Mouse (Mus musculus): ENCODE measurements around the gene Rsph3b. TPM values are rescaled to one million over a fixed set of nuclear protein-coding genes. Genes with fewer than 3 reads are reported as not detected.
"Not testable (repeated sequence)": the region's sequence is repeated elsewhere in the genome, so short reads cannot be mapped to it uniquely, and the experiment has no call there.

The Rsph3b gene
- polyA plus RNA-seq, 1 experiment: 19.4 TPM

DNA sequence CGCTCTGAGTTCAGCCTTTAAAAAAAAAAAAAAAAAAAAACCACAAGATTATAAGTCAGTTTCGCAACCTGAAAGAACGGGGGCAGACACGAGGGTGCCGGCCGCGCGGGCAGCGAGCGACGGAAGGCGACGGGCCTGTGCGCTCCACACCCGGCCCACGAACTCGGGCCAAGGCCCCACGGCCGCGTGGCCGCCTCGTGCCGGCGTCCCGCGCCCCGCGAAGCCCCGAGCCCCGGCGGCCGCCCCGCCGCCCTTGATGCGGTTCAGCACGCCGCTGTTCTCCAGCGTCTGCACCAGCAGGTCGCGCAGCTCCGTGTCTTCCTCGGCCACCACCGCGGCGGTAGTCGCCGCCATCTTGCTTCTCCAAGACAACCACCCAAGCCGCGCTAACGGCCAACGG, 12.3 kb upstream of the Rsph3b start, which contains the start of gene Tagap1:
Gene Tagap1, minus strand, starts transcription at position 381 of the 400 bp plus-strand sequence.
- H3K36me3 ChIP-seq (ENCODE audit: control insufficient read depth, insufficient read depth, low read length); H3K27me3 ChIP-seq (ENCODE audit: control insufficient read depth, insufficient read depth, low read length): not testable (repeated sequence)
- H3K4me1 ChIP-seq (replicated peaks; ENCODE audit: control insufficient read depth, insufficient read depth, low read length): peaks cover 11% of the 10 kb centered on the region
- H3K27ac ChIP-seq (ENCODE audit: control insufficient read depth, insufficient read depth, low read length): peak within 1 kb of the TSS; percentile 78
- 1% methylated on average over 41 of the region's 51 CpGs for WGBS
- H3K4me3 ChIP-seq (ENCODE audit: control insufficient read depth, insufficient read depth, low read length): peak within 1 kb of the TSS; percentile 53
- DNase-seq: peak; percentile 55

- not testable (repeated sequence) for H3K27me3 ChIP-seq (ENCODE audit: control insufficient read depth, insufficient read depth, low read length); DNase-seq; H3K4me1 ChIP-seq (replicated peaks; ENCODE audit: control insufficient read depth, insufficient read depth, low read length); H3K36me3 ChIP-seq (ENCODE audit: control insufficient read depth, insufficient read depth, low read length)
- WGBS: 0% methylated on average over 12 of the region's 12 CpGs
- peak overlapping the region; percentile 36; the same call in 1 of the 2 replicates for H3K4me3 ChIP-seq (ENCODE audit: control insufficient read depth, insufficient read depth, low read length)
- peak overlapping the region; percentile 18; the same call in 1 of the 2 replicates for H3K27ac ChIP-seq (ENCODE audit: control insufficient read depth, insufficient read depth, low read length)
These were observed 11.9 kb upstream of the Rsph3b start for GRCm38 (mm10) chr17:6960349-6960748.

DNA sequence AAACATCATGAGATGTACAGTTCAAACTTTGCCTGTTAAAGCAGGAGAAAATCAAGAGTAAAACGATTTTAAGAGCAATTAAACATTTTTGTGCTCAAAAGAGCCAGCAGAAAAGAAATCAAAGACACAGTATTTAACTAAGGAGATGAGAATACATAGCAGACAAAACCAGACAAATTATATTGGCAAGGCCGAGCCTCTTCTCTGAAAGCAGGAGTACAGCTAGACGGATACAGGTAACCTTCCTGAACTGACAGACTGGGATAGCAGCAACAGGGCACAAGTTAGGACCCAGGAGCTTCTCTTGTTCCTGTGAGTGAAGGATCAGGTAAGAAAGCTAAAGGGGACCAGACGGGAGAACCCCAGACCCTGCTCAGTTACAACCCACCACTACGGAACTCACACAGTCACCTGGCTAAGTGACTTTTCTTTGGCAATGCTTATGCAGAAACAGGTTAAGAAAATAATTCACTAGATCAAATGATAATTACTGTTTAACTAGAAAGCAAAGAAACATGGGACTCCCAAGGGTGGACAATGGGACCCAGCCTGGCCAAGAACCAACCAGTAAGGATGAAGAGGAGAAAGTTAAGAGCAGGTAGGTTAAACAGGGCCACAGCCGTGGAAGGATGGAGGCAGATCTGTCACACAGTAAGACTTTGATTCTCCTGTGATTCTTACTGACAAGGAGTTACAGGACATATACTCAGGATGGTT, 11.2 kb upstream of the Rsph3b start:
- not testable (repeated sequence) for H3K27me3 ChIP-seq (ENCODE audit: control insufficient read depth, insufficient read depth, low read length); H3K4me1 ChIP-seq (replicated peaks; ENCODE audit: control insufficient read depth, insufficient read depth, low read length); DNase-seq; H3K36me3 ChIP-seq (ENCODE audit: control insufficient read depth, insufficient read depth, low read length); H3K4me3 ChIP-seq (ENCODE audit: control insufficient read depth, insufficient read depth, low read length); H3K27ac ChIP-seq (ENCODE audit: control insufficient read depth, insufficient read depth, low read length)
- WGBS: 59% methylated on average over 5 of the region's 6 CpGs

DNA sequence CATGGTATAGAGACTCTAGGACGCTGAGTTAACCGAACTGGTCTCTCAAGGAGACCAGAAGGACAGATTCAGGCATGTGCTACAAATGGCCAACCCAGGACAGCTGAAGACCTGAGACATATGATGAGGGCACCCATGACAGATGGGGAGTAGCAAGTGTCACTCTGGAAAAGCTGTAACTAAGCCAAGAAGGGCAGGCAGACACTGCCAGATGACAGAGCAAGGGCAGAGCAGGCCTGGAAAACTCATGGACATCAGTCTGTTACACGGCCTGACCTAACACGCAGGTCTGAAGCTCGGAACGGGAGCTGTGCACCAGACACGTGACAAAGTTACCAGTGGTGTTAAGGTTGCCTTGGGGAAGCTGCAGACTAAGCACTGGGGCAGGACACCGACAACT, 10.4 kb upstream of the Rsph3b start:
- 98% methylated on average over 7 of the region's 8 CpGs for WGBS
- DNase-seq; H3K27me3 ChIP-seq (ENCODE audit: control insufficient read depth, insufficient read depth, low read length): not testable (repeated sequence)

GRCm38 (mm10) chr17:6948769-6949228, 317 bp upstream of the Rsph3b start:
- not testable (repeated sequence) for H3K4me1 ChIP-seq (replicated peaks; ENCODE audit: control insufficient read depth, insufficient read depth, low read length); H3K27ac ChIP-seq (ENCODE audit: control insufficient read depth, insufficient read depth, low read length); H3K36me3 ChIP-seq (ENCODE audit: control insufficient read depth, insufficient read depth, low read length); DNase-seq; H3K27me3 ChIP-seq (ENCODE audit: control insufficient read depth, insufficient read depth, low read length)
- 6% methylated on average over 9 of the region's 9 CpGs for WGBS
- H3K4me3 ChIP-seq (ENCODE audit: control insufficient read depth, insufficient read depth, low read length): peak overlapping the region; percentile 82

More for the DNA sequence above, 10.4 kb upstream of the Rsph3b start:
- H3K4me3 ChIP-seq (ENCODE audit: control insufficient read depth, insufficient read depth, low read length); H3K36me3 ChIP-seq (ENCODE audit: control insufficient read depth, insufficient read depth, low read length); H3K4me1 ChIP-seq (replicated peaks; ENCODE audit: control insufficient read depth, insufficient read depth, low read length); H3K27ac ChIP-seq (ENCODE audit: control insufficient read depth, insufficient read depth, low read length): not testable (repeated sequence)

DNA sequence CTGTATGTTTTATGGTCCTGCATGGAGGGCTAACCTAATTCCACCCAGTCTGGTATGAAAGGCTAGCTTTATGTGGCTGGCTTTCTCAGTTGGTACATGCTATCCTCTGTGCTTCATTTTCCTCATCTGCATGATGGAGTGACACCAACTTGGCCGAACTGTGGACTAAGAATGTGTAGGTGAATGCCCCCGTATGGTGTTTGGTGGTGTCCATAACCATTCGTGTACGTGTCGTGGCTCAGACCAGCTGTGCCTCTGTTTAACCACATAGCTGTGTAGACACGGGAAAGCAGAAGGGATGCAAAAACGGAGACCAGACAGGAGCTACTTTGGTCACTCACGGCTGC, 872 bp downstream of the Rsph3b start:
- not testable (repeated sequence) for H3K27me3 ChIP-seq (ENCODE audit: control insufficient read depth, insufficient read depth, low read length); DNase-seq; H3K27ac ChIP-seq (ENCODE audit: control insufficient read depth, insufficient read depth, low read length); H3K36me3 ChIP-seq (ENCODE audit: control insufficient read depth, insufficient read depth, low read length); H3K4me1 ChIP-seq (replicated peaks; ENCODE audit: control insufficient read depth, insufficient read depth, low read length)
- H3K4me3 ChIP-seq (ENCODE audit: control insufficient read depth, insufficient read depth, low read length): peak overlapping the region; percentile 82
- WGBS: no CpG with 5 or more reads among the region's 8 CpGs

DNA sequence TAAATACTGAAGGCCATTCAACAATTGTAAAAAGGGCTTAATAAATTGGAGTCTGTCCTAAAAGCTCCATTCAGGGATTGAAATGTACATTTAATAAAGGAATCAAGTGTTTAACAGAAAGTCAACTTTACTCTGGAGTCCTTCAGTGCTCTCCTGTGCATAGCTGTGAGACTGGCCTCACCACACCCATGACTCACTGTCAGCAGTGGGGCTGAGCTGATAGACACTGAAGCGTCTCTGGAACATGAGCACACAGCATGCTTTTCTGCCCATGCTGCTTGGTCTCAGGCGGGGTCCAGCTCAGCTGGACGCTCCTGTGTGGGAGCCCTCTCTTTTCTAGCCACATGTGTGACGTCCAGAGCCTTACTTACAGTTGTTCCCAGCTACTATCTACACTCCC, 5.9 kb downstream of the Rsph3b start:
- not testable (repeated sequence) for H3K4me3 ChIP-seq (ENCODE audit: control insufficient read depth, insufficient read depth, low read length); H3K36me3 ChIP-seq (ENCODE audit: control insufficient read depth, insufficient read depth, low read length); H3K4me1 ChIP-seq (replicated peaks; ENCODE audit: control insufficient read depth, insufficient read depth, low read length); H3K27me3 ChIP-seq (ENCODE audit: control insufficient read depth, insufficient read depth, low read length); H3K27ac ChIP-seq (ENCODE audit: control insufficient read depth, insufficient read depth, low read length); DNase-seq
- no CpG with 5 or more reads among the region's 4 CpGs for WGBS

DNA sequence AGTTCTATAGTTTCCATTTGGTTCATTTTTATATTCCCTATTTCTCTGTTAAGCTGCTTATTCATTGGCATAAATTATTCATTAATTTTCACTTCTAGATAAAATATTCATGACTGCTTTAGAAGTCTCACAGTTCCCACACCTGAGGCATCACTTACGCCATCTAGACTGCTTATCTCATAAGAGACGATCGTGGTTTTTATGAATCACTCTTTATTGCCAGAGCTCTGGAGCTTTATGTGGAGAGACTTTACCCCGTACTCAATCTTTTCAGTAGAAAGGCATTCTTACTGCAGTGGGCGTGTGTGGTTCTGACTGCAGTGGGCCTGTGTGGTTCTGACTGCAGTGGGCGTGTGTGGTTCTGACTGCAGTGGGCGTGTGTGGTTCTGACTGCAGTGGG, 16.9 kb downstream of the Rsph3b start:
- not testable (repeated sequence) for H3K36me3 ChIP-seq (ENCODE audit: control insufficient read depth, insufficient read depth, low read length); H3K27ac ChIP-seq (ENCODE audit: control insufficient read depth, insufficient read depth, low read length); H3K4me3 ChIP-seq (ENCODE audit: control insufficient read depth, insufficient read depth, low read length); H3K27me3 ChIP-seq (ENCODE audit: control insufficient read depth, insufficient read depth, low read length); H3K4me1 ChIP-seq (replicated peaks; ENCODE audit: control insufficient read depth, insufficient read depth, low read length); DNase-seq
- 81% methylated on average over 7 of the region's 7 CpGs for WGBS

DNA sequence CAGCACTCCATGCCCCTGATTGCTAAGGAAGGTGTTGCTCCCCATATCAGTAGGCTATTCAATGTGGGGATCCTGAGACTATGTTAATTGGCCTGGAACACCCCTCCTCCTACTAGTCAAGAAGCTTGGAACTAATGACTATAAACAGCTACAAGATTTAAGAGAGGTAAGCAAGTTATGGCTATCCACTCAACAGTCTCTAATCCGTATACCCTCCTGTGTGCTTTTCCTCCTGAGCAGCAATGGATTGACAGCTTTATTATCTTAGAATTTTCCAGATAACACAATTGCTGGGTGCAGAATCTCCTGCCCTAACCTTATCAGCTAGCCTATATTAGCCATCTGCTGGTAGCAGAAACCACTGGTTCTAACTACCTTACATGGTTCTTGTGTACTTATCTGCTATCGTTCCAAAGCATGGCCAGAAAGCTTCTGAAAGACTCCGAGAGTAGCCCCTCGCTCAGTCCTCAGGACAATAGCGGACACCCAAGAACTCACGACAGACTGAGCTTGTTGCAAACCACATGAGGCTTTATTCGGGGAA, 28.1 kb downstream of the Rsph3b start:
- not testable (repeated sequence) for H3K27me3 ChIP-seq (ENCODE audit: control insufficient read depth, insufficient read depth, low read length); DNase-seq; H3K4me3 ChIP-seq (ENCODE audit: control insufficient read depth, insufficient read depth, low read length); H3K27ac ChIP-seq (ENCODE audit: control insufficient read depth, insufficient read depth, low read length); H3K36me3 ChIP-seq (ENCODE audit: control insufficient read depth, insufficient read depth, low read length); H3K4me1 ChIP-seq (replicated peaks; ENCODE audit: control insufficient read depth, insufficient read depth, low read length)
- 98% methylated on average over 7 of the region's 7 CpGs for WGBS

- H3K4me3 ChIP-seq (ENCODE audit: control insufficient read depth, insufficient read depth, low read length); H3K36me3 ChIP-seq (ENCODE audit: control insufficient read depth, insufficient read depth, low read length); H3K27me3 ChIP-seq (ENCODE audit: control insufficient read depth, insufficient read depth, low read length); H3K27ac ChIP-seq (ENCODE audit: control insufficient read depth, insufficient read depth, low read length); H3K4me1 ChIP-seq (replicated peaks; ENCODE audit: control insufficient read depth, insufficient read depth, low read length); DNase-seq: not testable (repeated sequence)
- WGBS: 50% methylated on average over 3 of the region's 3 CpGs
These were observed 29.1 kb downstream of the Rsph3b start for GRCm38 (mm10) chr17:6919388-6919787.

GRCm38 (mm10) chr17:6915282-6915681, 33.2 kb downstream of the Rsph3b start:
- DNase-seq; H3K4me3 ChIP-seq (ENCODE audit: control insufficient read depth, insufficient read depth, low read length); H3K36me3 ChIP-seq (ENCODE audit: control insufficient read depth, insufficient read depth, low read length); H3K27me3 ChIP-seq (ENCODE audit: control insufficient read depth, insufficient read depth, low read length); H3K27ac ChIP-seq (ENCODE audit: control insufficient read depth, insufficient read depth, low read length); H3K4me1 ChIP-seq (replicated peaks; ENCODE audit: control insufficient read depth, insufficient read depth, low read length): not testable (repeated sequence)
- WGBS: 100% methylated on average over 3 of the region's 4 CpGs

Measured in thymus, adult 2 months (tissue).